Mouse (Mus musculus) layer of hippocampus, postnatal 25 days (tissue): ENCODE results near the gene Pla2g4f. TPM values are rescaled to one million over a fixed set of nuclear protein-coding genes. Genes with fewer than 3 reads are reported as not detected.

Experiments
- DNase-seq, 2 experiments: peaks; one replicate each; pipeline ENCODE4 v3.0.0; 2022; ENCODE audit warnings: mixed read lengths in 2 of 2, low spot score in 1 of 2; ENCODE audit errors: extremely low spot score in 1 of 2
- total RNA-seq, 2 experiments: library from RNA; stranded (reverse); gene quantifications; 2 replicates each; pipeline ENCODE4 v1.2.3; 2021

Gene Pla2g4f
- not detected for total RNA-seq

DNA sequence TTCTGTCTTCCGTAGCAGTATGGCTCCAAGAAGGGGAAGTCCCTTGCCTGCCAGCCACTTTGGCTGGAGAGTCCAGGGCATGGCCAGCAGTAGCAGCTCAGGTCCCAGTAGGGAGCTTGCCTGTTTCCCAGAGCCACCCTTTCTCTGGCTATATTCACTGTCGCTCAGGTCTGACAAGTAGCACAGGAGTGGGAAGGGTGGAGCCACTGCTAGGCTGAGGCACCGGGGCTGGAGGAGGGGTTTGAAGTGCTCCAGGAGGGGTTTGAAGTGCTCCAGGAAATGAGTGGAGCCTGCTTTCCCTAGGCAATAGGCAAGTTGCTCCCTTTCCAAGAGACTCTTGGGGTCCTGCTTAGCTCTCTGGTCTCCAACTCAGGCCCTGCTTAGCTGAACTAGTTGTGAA is at the start of gene Pla2g4f:
TSS of gene Pla2g4f (minus strand) at position 190 of the 400 bp plus-strand sequence.
- no peak for DNase-seq

DNA sequence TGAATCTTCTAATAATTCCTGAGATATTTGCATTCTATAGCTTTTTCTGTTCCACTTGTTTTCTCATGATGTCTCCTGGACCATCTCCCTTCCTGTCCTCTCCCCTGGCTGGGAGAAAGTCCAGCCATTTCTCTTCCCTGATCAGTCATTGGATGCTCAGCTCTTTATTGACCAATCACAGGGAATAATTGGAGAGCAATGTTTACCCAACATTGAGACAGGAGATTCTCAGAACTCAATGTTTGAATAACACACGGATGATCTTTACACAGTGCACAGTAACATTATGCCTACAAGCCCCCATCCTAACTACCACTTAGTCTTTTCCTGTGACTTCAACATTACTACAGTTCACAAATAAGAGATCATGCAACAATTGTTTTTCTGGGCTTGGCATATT is 46.5 kb upstream of the Pla2g4f start:
- no peak for DNase-seq

DNA sequence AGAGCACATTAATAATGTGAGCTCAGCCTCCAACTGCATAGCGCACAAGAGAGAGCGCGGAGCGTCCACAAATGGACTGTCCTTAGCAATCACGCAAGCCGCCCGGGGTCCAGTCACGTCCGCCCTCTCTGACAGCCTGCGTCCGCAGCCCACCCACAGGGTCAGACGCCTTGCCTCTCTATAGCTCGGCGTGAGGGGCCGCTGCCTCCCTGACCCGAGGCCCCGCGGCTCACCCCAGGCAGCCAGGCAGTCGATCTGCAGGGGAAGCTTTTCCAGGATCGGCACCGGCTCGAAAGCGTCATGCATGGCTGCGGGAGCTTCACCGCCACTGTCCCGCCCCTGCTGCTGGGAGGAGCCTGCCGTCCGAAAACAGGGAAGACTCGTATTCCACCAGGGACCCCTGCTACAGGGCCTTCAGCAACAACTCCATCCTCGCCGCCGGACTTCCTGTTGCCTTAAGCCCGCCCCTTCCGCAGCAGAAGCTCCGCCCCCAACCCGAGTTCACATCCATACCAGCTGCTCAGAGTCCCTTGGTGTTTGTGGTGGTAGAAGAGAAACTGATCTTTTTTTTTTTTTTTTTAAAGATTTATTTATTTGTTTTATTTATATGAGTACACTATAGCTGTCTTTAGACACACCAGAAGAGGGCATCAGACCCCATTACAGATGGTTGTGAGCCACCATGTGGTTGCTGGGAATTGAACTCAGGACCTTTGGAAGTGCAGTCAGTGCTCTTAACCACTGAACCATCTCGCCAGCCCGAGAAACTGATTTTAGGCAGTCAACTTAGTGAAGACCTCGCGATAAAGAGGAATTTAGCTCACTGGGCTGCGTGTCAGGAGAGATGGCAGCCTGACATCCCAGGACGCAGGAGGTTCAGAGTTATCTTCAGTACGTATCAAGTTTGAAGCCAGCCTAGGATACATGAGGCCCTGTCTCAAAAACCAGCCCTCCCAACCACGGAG is 39.0 kb upstream of the Pla2g4f start, which contains the start of gene Vps39:
TSS of gene Vps39 (minus strand) at position 456 of the 965 bp plus-strand sequence.
- peak; percentile 69 to 76 for DNase-seq

DNA sequence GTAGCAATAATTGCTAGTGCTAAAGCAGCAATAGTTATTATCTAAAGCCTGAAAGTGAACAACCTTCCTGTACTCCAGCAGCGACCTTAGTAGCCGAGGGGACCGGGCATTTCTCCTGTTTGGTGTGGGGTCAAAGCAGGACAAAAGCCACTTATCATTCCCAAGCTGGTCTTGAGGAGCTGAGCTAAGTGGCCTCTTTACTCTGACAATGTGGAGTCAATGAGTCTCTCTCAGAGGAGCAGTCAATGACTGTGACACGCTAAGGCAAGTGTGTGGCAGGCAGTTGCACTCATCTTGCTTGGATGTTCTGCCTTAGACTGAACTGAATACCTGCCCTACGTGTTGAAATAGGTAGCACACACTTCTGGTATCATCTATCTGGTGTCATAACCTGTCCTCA is 37.4 kb upstream of the Pla2g4f start:
- DNase-seq, result no peak

DNA sequence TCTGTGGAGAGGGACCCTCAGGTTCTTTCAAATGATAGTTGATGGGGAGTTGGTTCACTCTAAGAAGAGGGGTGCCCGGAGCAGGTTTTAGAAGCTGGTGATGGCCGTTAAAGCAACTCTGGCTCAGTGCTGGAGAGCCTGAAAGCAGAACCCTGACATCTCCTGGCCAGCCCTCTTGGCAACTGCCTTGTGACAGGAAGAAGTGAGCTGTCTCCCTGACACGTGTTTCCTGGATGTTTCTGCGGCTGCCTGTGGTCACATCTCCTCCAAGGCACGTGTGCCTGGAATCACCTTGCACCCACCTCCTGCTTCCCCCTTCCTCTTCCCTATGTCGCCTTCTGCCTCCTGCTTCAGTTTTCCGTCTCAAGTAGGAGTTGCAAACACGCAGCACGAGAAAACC is 34.2 kb upstream of the Pla2g4f start:
- no peak for DNase-seq

DNA sequence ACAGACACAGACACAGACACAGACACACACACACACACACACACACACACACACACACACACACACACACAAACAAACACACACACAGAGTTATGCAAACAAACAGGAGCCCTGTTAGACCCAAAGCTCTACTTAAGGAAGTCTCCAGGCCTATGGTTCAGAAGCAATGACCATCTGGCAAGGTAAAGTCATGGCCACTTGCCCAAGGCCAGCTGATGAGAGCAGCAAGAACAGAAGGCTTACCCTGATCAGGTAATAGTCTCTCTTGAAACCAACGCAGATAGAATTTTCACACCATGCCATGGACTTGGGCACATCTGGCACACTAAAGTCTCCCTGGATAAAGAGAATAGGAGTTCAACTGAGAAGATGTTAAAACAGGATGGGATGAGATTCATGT is 27.8 kb upstream of the Pla2g4f start:
- no peak for DNase-seq

DNA sequence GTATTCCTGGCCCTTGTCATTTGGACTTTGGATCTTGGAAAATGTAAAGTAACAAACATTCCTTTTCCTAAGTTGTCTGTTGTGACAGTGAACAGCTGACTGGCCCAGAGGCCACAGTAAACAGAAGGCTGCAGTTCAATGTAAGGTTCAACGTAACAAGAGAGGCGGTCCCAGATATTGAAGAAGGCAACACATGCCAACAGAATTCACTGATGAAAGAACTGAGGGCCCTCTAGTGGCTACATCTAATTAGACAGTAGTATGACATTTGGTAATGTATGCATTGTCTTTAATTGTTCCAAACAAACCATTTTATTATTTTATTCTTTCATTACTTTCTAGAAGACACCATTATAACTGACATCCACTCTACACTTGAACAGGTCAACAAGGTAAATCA is 23.9 kb upstream of the Pla2g4f start:
- no peak for DNase-seq

DNA sequence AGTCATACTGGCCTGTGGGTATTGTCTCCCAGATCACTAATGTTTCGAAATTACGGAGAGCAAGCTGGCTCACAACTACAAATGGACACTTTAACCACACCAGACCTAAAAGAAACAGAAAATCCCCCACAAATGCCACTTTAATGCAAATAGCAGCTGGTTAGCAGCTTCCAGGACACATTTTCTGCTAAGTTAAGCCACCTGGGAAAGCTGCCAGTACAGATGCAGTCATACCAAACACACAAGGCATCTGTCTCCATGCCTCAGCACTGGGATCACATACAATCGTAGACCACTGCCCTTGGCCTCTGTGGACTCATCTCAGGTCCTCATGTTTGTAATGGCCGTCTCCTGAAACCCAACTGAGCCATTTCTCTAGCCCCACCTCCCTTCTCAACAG is 17.6 kb upstream of the Pla2g4f start:
- DNase-seq, result no peak

DNA sequence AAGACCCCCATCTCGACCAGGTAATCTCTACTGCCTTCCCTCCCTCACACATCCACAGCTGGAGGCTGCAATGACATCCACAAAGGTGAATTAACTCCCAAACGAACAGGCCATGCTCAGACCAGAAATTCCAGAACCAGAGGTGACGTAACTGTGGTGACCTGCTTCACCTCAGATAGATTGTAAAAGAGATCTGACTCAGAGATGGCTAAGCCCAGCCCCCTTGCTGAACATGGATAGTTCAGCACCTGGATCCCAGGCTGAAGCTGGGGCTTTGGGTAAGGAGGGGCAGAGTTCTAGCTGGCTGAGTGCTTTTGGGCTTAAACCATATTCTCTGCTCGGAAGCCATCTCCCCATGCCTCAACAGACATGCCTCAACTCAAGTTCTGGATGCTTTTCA is 1.1 kb upstream of the Pla2g4f start:
- no peak for DNase-seq

DNA sequence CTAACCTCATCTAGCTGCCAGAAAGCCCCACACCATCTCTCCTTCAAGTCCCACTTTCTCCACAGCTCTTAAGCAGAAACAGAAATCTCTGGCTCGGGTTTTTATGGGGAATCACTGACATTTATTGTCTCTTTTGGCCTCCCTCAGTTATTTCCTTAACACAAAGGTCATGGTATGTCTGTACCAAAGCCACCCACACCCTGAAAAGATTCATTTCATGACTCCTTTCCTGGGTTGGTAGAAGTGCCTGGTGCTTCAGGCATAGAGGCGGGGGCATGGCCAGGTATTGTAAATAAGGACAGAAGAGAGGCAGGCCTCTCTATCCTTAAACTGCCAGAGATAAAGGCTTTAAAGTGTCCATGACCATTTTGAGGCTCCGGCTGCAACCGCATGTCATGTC is 522 bp upstream of the Pla2g4f start:
- no peak for DNase-seq

DNA sequence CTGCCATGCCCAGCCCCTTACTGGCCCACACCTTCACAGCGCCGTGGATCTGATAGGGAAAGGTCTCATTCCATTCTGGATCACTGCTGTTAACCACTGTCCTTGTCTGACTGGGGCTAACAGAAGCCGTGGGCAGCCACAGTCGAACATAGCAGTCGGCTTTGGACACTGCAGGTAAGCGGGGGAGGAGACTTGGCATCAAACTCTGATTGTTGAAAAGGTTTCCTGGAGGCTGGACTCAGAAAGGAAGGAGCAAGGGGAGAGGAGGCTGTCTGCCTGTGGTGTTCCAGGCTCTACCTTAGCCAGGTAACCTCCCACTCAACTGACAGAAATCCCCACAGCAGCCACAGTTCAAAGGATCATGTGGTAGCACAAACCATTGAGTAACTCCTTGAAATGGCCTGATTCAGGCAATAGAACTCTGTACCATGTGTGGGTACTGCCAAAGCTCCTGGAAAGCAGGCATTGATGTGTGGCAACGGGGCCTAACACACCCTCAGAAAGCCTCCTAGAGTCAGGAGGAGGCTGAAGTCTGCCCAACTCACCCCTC is 1.6 kb downstream of the Pla2g4f start:
- no peak for DNase-seq

DNA sequence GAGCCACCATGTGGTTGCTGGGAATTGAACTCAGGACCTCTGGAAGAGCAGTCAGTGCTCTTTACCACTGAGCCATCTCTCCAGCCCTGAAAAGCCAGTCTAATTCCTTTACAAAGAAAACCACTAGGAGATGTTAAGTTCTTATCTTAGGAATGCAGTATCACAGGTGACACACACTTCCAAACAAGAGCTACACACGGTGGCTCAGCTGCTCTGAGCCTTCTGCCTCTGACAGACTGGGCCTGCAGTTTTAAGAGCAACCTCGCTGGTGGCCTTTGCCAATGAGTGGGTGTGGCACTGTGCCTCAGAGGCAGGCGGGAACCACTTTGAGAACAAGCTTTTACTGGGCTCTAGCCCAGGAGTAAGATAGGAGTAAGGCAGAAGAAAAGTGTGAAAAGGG is 9.9 kb downstream of the Pla2g4f start:
- DNase-seq, result no peak

DNA sequence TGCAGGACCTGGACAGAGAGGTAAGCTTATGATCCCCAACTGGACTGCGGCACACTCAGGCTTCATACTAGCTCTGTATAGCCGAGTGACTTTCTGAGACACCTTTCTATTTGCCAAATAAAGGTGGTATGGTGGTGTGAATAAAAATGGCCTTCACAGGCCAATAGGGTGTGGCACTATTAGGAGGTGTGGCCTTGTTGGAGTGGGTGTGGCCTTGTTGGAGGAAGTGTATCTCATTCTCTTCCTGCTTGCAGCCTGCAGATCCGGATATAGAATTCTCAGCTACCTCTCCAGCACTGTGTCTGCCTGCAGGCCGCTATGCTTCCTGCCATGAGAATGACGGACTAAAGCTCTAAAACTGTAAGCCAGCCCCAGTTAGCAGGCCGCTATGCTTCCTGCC is 12.9 kb downstream of the Pla2g4f start:
- DNase-seq, result no peak

DNA sequence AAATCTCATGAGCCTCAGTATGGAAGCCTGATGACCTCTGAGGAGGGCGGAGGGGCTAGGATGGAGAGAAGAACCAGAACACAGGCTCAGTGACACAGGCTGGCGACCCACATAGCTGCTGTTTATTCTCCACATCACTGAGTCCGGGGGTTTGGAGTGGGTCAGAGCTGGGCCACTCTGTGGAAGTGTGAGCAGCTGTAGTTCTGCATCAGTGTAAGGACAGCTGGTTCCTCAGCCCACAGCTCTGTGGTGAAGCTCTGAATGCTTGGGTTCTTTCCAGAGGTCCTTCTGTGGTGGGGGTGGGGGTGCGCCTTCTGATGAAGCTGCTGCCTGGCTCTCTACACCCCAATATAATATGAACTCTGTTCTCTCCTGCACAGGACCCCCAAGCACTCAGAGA is 14.1 kb downstream of the Pla2g4f start:
- no peak for DNase-seq

DNA sequence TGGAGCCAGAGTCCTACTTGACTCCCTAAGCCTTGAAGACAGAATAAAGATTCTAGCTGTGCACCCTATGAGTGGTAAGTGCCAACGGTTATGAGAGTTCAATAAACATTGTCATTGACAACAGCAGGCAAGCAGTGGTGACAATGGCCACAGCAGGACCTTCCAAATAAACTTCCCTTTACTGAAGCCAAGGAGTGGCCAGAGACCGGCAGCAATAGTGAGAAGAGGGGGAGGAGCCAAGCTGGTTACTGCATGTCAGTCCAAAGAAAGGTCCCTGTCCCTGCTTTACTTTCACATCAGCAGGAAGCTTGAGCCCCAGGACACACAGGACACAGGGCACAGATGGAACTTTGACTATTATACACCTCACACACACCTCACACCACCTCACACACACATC is 17.8 kb downstream of the Pla2g4f start:
- no peak for DNase-seq

DNA sequence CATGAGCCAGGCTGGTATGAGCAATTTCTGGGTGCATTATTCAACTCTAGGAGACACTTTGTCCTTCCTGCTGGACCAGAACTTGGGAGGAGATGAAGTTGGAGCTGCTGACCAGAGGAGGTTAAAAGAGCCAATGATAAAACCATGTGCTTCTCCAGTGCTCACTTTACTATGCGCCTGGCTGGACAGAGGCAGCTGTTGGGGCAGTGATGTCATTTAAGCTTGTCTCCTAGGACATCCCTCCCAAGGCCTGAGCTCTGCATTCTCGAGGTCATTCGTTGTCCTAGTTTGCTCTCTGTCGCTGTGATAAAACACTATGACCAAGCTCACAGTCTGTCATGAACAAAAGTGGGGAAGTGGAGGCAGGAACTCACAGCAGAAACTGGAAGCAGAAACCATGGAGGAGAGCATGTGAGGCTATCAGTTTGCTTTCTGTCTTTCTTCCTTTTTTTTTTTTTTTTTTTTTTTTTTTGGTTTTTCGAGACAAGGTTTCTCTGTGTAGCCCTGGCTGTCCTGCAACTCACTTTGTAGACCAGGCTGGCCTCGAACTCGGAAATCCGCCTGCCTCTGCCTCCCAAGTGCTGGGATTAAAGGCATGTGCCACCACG is 22.4 kb downstream of the Pla2g4f start:
- no peak for DNase-seq

DNA sequence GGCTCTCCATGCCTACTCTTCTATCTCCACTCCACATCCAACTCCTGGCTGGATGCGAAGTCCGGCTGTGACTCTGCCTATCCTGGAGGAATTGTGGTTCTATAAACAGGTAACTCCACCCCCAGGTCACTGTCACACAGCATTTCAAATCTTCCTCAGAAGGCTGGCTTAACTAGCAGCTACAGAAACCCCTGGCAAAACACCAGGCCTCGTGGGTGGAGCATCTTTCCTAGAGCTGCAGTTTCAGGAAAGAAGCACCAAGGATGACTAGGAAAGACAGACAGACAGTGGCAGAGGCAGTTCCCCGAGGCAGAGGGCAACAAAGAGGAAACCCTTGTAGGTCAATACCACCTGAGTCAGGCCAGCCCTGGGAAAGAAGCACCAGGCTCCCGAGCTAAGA is 25.0 kb downstream of the Pla2g4f start, which contains the start of gene Pla2g4d:
TSS of gene Pla2g4d (minus strand) at position 203 of the 400 bp plus-strand sequence.
- no peak for DNase-seq

DNA sequence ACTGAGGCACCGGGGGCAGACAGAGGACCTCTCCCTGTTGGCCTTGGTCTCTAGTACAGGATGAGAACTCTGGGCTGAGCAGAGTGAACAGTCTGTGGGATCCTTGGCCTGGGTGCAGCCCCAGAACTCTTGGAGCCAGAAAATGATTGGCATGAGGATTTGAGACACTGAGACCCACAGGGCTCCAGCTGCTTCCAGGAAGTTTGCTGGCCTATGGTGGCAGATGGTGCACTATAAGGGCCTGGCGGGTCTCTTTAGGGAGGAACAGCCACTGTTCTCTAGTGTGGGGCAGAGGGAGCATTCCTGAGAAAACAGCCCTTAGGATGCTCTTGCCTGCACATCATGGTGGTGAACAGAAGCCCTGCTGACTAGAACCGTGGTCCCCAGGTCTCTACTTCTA is 25.6 kb downstream of the Pla2g4f start:
- DNase-seq, result no peak

DNA sequence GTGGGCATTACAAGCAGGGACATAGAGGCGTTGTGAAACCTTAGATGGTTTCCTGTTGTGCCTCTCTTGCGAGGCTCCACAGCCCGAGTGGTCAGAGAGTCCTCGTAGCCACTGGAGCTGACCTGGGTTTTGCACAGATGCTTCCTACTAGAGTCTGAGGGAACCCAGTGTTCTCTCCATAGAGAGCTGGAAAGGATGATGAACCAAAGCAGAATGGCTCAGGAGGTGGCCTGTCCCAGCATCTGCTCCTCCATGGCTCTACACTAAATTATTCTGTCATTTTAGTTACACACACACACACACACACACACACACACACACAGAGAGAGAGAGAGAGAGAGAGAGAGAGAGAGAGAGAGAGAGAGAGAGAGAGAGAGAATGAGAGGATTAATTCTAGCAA is 28.3 kb downstream of the Pla2g4f start:
- no peak for DNase-seq

DNA sequence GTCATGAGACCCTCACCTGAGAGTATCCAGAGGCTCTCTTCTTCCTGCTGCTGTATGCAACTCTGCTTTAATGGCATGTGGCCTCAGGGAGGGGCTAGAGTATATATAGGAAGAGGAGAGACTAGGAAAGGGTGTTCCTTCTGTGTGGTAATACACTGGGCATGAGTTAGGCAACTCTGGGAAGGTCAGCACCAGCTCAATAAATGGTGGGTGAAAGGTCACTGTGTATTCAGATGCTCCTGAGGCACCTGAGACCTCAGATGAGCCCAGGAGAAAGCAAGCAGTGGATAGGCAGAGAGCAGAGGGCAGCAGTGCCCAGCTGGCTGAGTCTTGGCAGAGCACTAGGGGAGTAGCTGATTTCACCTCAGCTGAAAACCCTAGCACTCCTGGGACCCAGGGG is 29.3 kb downstream of the Pla2g4f start:
- no peak for DNase-seq

DNA sequence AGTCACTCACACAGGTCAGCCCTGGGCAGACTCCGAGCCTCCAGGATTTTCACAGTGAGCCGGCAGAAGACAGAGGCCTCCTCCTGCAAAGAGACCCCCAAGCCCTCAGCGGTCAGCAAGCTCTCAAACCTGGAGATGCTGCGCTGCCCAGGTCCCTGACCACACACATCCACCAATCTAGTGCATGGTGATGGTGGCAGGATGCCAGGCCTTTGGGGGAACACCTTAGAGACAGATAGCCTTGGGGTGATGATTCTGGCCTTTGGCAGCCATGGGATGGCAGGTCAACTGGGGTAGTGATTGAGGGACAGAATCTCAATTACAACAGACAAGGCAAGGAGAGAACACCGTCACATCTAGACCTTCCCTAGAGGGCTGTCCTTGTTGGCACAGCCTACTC is 29.9 kb downstream of the Pla2g4f start:
- no peak for DNase-seq
